Comparison of ENCODE assay signal across 9 mouse cellular contexts in genomic region chr4:84523211-84523610, GRCm38 (mm10).
DNase-seq lines count a peak whose midpoint lies in the region; ATAC-seq lines count a peak whose summit lies in the region.
"Had no signal": no experiment of that assay in that cellular context is flagged by ENCODE, and none has a peak within 500 bp of the region (broad histone marks: within the 10 kb centered on the region; RNA-seq: fewer than 3 reads in every experiment).

No protein-coding gene starts in this region.

- H3K4me2 ChIP-seq in forebrain, embryonic 15.5 days (replicated peaks): no peak overlapping the region
- peak overlapping the region; percentile 24; the same call in 1 of the 2 replicates for H3K4me2 ChIP-seq in kidney, embryonic 15.5 days

- peaks cover 21% of the 10 kb centered on the region for H3K4me1 ChIP-seq in forebrain, embryonic 15.5 days
- peaks cover 27% of the 10 kb centered on the region for H3K4me1 ChIP-seq in kidney, embryonic 15.5 days

- no peak overlapping the region for H3K27ac ChIP-seq in forebrain, embryonic 15.5 days (replicated peaks)
- H3K27ac ChIP-seq in kidney, embryonic 15.5 days: peak overlapping the region; percentile 68

- WGBS in forebrain, embryonic 15.5 days: 12% methylated on average over 5 of the region's 5 CpGs
- 9% methylated on average over 5 of the region's 5 CpGs for WGBS in kidney, embryonic 15.5 days

- peak; percentile 16 for DNase-seq in gastrocnemius, postnatal 10 days
- no peak for DNase-seq in gastrocnemius, adult 8-10 months (ENCODE audit: low spot score in 2 of 2)
- peak; percentile 91 for DNase-seq in Muller cell, postnatal 12 days (ENCODE audit: inconsistent ontology term)
- peak; percentile 82 for DNase-seq in ovary, adult 18-20 months (ENCODE audit: low spot score)
- no peak for DNase-seq in frontal cortex, adult 2 months (ENCODE audit: extremely low spot score in 1 of 2, low spot score in 1 of 2)

- no peak overlapping the region for H3K9ac ChIP-seq in forebrain, embryonic 15.5 days (replicated peaks)
- H3K9ac ChIP-seq in kidney, embryonic 15.5 days: no peak overlapping the region

- H3K36me3 ChIP-seq in forebrain, embryonic 15.5 days: no peaks in the 10 kb centered on the region
- no peaks in the 10 kb centered on the region for H3K36me3 ChIP-seq in kidney, embryonic 15.5 days

- peaks cover 3% of the 10 kb centered on the region; the same call in 1 of the 2 replicates for H3K27me3 ChIP-seq in forebrain, embryonic 15.5 days
- no peaks in the 10 kb centered on the region for H3K27me3 ChIP-seq in kidney, embryonic 15.5 days
- H3K27me3 ChIP-seq: CH12.LX had no signal

- no peaks in the 10 kb centered on the region for H3K9me3 ChIP-seq in forebrain, embryonic 15.5 days
- H3K9me3 ChIP-seq in kidney, embryonic 15.5 days (replicated peaks): no peaks in the 10 kb centered on the region

- no peak overlapping the region for H3K4me3 ChIP-seq in forebrain, embryonic 15.5 days
- H3K4me3 ChIP-seq in kidney, embryonic 15.5 days (replicated peaks): no peak overlapping the region

- peak; percentile 69 for ATAC-seq in forebrain, embryonic 15.5 days (replicated peaks)
- peak; percentile 89 for ATAC-seq in kidney, embryonic 15.5 days (replicated peaks; ENCODE audit: low FRiP score)
- ATAC-seq in granulocyte monocyte progenitor cell, adult 5-6 weeks (replicated peaks; ENCODE audit: poor library complexity, severe bottlenecking): no peak

Comparison
In these comparisons a context has a peak if more than half of its experiments do, and no peak if none do; other contexts are left out.
1. DNase-seq: peak in gastrocnemius, postnatal 10 days (single experiment), Muller cell, postnatal 12 days (single experiment) and ovary, adult 18-20 months (single experiment); none in gastrocnemius, adult 8-10 months (0 of 2) and frontal cortex, adult 2 months (0 of 2).